Mouse (Mus musculus) lung, embryonic 14.5 days (tissue): ENCODE results near the gene Pigh. TPM values are rescaled to one million over a fixed set of nuclear protein-coding genes. Genes with fewer than 3 reads are reported as not detected.
A peak's percentile ranks its signal among the peaks of the same experiment; 100 is the strongest.

Experiments used
- ATAC-seq: fragments of 200-750 bp; cut with Nextera tagmentation; 2 replicates; pipeline ENCODE4 v1.8.0; 2017; ENCODE audit warnings: mild to moderate bottlenecking, moderate TSS enrichment, moderate library complexity; ENCODE audit not compliant: insufficient read depth
- DNase-seq: peaks from one replicate; pipeline ENCODE4 v3.0.0-alpha.2; 2015
- H3K27ac ChIP-seq: fragments of 300-500 bp; sonication (generic); 2 replicates; pipeline ENCODE4 v1.5.1; 2014; ENCODE audit warnings: low read depth, mild to moderate bottlenecking, moderate library complexity
- H3K27me3 ChIP-seq: fragments of 300-500 bp; sonication (generic); 2 replicates; pipeline ENCODE4 v1.6.1; 2014; ENCODE audit warnings: low read length, control low read depth; ENCODE audit not compliant: insufficient read depth
- H3K36me3 ChIP-seq: fragments of 300-500 bp; sonication (generic); 2 replicates; pipeline ENCODE4 v1.6.1; 2014; ENCODE audit warnings: control low read depth; ENCODE audit not compliant: insufficient read depth
- H3K4me1 ChIP-seq: fragments of 300-500 bp; sonication (generic); 2 replicates; pipeline ENCODE4 v1.6.1; 2014; ENCODE audit warnings: antibody characterized with exemption, control low read depth; ENCODE audit not compliant: insufficient read depth
- H3K4me2 ChIP-seq: fragments of 300-500 bp; sonication (generic); 2 replicates; pipeline ENCODE4 v1.6.1; 2014; ENCODE audit warnings: mild to moderate bottlenecking
- H3K4me3 ChIP-seq: fragments of 300-500 bp; sonication (generic); 2 replicates; pipeline ENCODE4 v1.5.1; 2014; ENCODE audit warnings: low read depth, low read length
- H3K9ac ChIP-seq: fragments of 300-500 bp; sonication (generic); 2 replicates; pipeline ENCODE4 v1.6.1; 2014
- H3K9me3 ChIP-seq: fragments of 300-500 bp; sonication (generic); 2 replicates; pipeline ENCODE4 v1.6.1; 2016; ENCODE audit warnings: low read depth, low read length, control low read depth
- CTCF ChIP-seq: IDR thresholded peaks from 2 replicates; pipeline ENCODE4 v1.5.1; 2016; ENCODE audit warnings: antibody characterized with exemption, low read depth
- WGBS: fragments of 180-500 bp; shearing (Covaris S2); extraction: QIAGEN DNeasy Blood & Tissue Kit; methylation state at CpG from one replicate; pipeline ENCODE4 v1.1.7; 2014; 5-methylcytosine and 5-hydroxymethylcytosine counted together
- polyA plus RNA-seq: library from polyadenylated mRNA; unstranded; fragments of >200 nt; fragmentation: Nextera tagmentation; extraction: Ambion mirVana; gene quantifications from 2 replicates; pipeline ENCODE4 v1.2.1, GENCODE M21; 2014

Gene Pigh
- polyA plus RNA-seq, 1 experiment from 2014 or later: 24.7 TPM

DNA sequence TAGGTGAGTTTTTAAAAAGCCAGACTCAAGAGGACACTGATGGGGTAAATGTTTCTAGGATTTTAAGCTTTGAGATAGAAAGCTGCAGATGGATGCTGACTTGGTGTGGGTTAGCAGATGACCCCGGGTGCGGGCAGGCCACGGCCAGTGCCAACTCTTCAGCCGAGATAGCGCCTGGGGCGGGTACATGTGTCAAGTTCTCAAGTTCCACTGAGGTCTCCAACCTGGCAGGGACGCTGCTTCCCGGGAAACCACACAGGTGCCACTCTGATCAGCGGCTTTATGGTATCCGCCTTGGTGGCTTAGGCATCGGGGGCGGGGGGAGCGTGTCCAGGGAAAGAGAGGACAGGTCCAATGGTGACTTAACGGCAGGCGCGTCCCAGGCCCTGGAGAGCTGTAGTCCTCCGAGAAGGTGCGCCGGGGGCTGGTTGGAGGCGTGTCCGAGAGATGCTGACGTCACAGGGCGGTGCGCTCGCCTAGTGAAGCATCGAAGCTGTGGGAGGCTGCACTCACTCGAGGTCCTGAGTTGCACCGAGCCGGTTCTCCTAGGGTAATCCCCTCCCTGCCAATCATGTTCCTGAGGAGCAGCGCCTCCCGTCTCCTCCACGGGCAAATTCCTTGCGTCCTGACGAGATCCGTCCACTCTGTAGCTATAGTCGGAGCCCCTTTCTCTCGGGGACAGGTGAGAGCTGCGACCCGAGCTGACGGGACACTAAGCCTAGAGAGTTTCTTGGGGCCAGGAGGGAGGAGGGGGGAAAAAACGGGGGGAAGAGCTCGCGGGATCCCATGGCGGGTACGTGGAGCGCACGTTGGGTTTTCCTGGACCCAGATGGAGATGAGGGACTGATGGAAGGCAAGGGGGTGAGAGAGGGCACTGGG lies 41.1 kb upstream of the Pigh start, which contains the start of gene Arg2:
Gene Arg2, plus strand, starts transcription at position 479 of the 879 bp plus-strand sequence.
- Histone ChIP-seq H3K4me3 (peak within 1 kb of the TSS; percentile 35), H3K36me3 (no peaks in the 10 kb centered on the region), H3K27ac (no peak within 1 kb of the TSS), H3K9ac (peak within 1 kb of the TSS; percentile 38), H3K4me1 (no peaks in the 10 kb centered on the region), H3K9me3 (no peaks in the 10 kb centered on the region), H3K27me3 (peaks cover 33% of the 10 kb centered on the region), H3K4me2 (peak within 1 kb of the TSS; percentile 78)
- no peak for TF ChIP-seq CTCF
- WGBS: under 1% methylated on average over 47 of the region's 47 CpGs
- peak; percentile 96 for ATAC-seq
- DNase-seq: peak; percentile 86

DNA sequence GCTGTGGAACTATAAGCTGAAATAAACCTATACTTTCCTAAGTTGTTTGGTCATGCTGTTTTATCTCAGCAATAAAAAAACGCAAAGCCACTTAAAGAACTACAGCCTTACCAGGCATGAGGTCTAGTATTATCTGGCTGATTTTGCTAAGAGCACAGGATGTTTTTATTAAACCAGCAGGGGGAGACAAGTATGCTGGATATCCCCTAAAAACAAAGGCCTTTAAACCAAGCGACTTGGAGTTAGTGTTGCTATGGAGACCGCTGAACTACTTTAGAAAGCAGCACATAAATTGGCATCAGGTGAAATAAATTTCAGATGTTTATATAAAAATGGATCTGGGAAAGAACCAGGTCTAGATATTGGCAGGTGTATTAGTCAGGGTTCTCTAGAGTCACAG lies 33.4 kb upstream of the Pigh start:
- Histone ChIP-seq H3K36me3 (no peaks in the 10 kb centered on the region), H3K9me3 (no peaks in the 10 kb centered on the region), H3K4me3 (no peak overlapping the region), H3K27me3 (no peaks in the 10 kb centered on the region), H3K9ac (no peak overlapping the region), H3K4me1 (no peaks in the 10 kb centered on the region), H3K27ac (no peak overlapping the region), H3K4me2 (no peak overlapping the region)
- peak; percentile 65 for DNase-seq
- 35% methylated on average over 3 of the region's 3 CpGs for WGBS
- no peak for ATAC-seq
- peak; percentile 52 for TF ChIP-seq CTCF

DNA sequence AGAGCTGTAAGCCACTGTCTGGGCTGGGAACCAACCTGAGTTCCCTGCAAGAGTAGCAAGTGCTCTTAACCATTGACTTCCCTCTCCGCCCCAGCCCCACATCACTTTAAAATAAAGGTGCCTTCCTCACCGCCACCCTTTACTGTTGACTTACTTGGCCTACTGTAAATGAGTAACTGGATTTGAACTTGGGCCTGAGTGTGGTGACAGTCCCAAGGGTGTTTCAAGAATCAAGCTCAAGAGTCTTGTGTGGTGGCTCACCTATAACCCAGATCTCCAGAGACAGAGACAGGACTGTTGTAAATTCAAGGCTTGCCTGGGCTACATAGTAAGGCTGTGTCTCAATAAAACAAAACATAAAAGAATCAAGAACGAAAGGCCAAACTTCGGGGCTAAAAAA lies 29.5 kb upstream of the Pigh start:
- Histone ChIP-seq H3K9ac (no peak overlapping the region), H3K9me3 (no peaks in the 10 kb centered on the region), H3K27ac (no peak overlapping the region), H3K27me3 (no peaks in the 10 kb centered on the region), H3K36me3 (no peaks in the 10 kb centered on the region), H3K4me3 (no peak overlapping the region), H3K4me1 (no peaks in the 10 kb centered on the region), H3K4me2 (no peak overlapping the region)
- 79% methylated on average over 4 of the region's 4 CpGs for WGBS
- ATAC-seq (no peak), DNase-seq (no peak)
- TF ChIP-seq CTCF: no peak

DNA sequence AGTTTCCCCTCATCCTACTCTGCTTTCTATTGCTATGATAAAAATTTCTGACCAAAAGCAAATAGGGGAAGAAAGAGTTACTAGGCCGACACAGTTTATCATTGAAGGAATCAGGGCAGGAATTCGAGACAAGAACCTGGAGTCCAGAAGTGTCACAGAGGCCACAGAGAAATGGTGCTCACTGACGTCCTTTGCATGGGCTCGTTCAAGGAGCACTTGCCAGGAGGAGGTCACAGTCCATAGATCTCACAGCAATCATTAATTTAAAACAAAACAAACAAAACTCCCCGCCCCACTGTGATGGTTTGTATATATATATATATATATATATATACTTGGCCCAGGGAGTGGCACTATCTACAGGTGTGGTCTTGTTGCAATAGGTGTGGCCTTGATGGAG lies 15.9 kb upstream of the Pigh start:
- Histone ChIP-seq H3K9ac (no peak overlapping the region), H3K27ac (no peak overlapping the region), H3K4me1 (no peaks in the 10 kb centered on the region), H3K27me3 (no peaks in the 10 kb centered on the region), H3K9me3 (no peaks in the 10 kb centered on the region), H3K4me2 (no peak overlapping the region), H3K4me3 (no peak overlapping the region), H3K36me3 (no peaks in the 10 kb centered on the region)
- ATAC-seq (no peak), DNase-seq (no peak)
- TF ChIP-seq CTCF: no peak
- WGBS: 52% methylated on average over 5 of the region's 5 CpGs

DNA sequence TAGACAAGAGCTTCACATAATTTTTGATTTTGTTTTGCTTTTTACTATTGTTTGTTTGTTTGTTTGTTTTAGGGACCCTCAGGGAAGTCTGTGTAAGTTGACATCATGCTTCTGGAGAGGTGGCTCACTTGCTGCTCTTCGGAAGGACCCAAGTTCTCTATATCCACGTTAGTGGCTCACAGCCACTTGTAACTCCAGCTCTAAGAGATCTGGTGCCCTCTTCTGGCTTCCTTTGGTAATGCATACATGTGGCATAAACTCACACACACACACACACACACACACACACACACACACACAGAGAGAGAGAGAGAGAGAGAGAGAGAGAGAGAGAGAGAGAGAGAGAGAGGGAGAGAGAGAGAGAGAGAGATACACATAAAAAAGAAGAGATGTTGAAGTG lies 15.1 kb upstream of the Pigh start:
- H3K4me3 ChIP-seq: no peak overlapping the region
- no peak overlapping the region for H3K27ac ChIP-seq
- H3K36me3 ChIP-seq: no peaks in the 10 kb centered on the region
- DNase-seq (no peak), ATAC-seq (no peak)
- WGBS: 67% methylated on average over 2 of the region's 2 CpGs
- H3K27me3 ChIP-seq: no peaks in the 10 kb centered on the region
- peak; percentile 23; the same call in 1 of the 2 replicates for TF ChIP-seq CTCF
- no peaks in the 10 kb centered on the region for H3K9me3 ChIP-seq
- H3K4me1 ChIP-seq: no peaks in the 10 kb centered on the region
- H3K9ac ChIP-seq: no peak overlapping the region
- no peak overlapping the region for H3K4me2 ChIP-seq

DNA sequence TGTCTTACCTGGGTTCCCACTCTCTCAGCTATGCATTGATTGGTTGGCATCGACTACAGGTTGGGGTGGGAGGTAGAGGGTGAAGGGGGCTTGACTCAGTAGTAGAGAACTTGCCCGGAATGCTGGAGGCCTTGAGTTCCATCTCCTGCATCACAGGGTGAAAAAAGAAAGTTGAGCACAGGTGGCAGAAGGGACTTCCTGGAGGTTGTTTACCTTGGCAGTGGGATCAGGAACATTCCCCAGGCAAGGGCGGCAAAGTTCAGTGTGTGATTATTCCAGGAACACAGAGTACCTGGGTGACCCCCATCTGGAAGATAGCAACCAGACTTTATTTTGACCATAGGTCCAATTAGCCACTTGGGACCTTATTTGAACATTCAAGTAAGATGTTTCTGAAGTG lies 14.3 kb upstream of the Pigh start:
- no peak overlapping the region for H3K27ac ChIP-seq
- no peak overlapping the region for H3K4me2 ChIP-seq
- H3K9ac ChIP-seq: no peak overlapping the region
- ATAC-seq (no peak), DNase-seq (no peak)
- no peaks in the 10 kb centered on the region for H3K36me3 ChIP-seq
- H3K4me1 ChIP-seq: no peaks in the 10 kb centered on the region
- no peaks in the 10 kb centered on the region for H3K9me3 ChIP-seq
- H3K4me3 ChIP-seq: no peak overlapping the region
- no peaks in the 10 kb centered on the region for H3K27me3 ChIP-seq
- TF ChIP-seq CTCF: no peak
- WGBS: 64% methylated on average over 3 of the region's 3 CpGs

DNA sequence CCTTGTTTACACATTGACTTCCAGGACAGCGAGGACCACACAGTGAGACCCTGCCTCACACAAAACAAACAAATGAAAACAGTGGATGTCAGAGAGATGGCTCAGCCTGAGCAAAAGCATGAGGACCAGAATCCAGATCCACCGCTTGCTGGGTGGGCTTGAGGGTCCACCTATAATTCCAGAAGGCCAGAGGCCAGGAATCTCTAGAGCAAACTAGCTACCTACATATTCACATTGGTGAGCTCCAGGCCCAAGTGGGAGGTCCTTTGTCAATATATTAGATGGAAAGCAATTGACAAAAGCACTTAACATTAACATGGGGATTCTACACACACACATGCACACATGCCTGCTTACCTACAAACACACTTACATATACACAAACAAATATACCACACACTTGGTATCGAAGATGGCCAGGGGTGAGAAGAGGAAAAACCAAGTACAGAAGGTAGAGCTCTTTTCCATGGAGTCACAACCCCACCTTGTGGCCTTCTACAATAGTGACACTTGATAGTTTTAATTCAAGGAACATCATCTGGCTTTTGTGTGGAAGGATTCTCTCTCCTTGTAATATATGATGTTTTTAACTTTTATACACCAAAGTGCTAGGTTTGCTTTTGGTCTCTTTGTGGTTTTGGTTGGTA lies 7.8 kb upstream of the Pigh start:
- H3K4me3 ChIP-seq: no peak overlapping the region
- ATAC-seq (no peak), DNase-seq (peak; percentile 73)
- no peaks in the 10 kb centered on the region for H3K4me1 ChIP-seq
- peak; percentile 70 for TF ChIP-seq CTCF
- no peak overlapping the region for H3K9ac ChIP-seq
- 24% methylated on average over 3 of the region's 3 CpGs for WGBS
- H3K36me3 ChIP-seq: no peaks in the 10 kb centered on the region
- H3K4me2 ChIP-seq: no peak overlapping the region
- H3K9me3 ChIP-seq: no peaks in the 10 kb centered on the region
- H3K27me3 ChIP-seq: no peaks in the 10 kb centered on the region
- H3K27ac ChIP-seq: no peak overlapping the region
